Mouse (Mus musculus) spleen, postnatal 4 days (tissue): ENCODE results near the gene Palm.
A peak's percentile ranks its signal among the peaks of the same experiment; 100 is the strongest.
"Not testable (repeated sequence)": the region's sequence is repeated elsewhere in the genome, so short reads cannot be mapped to it uniquely, and the experiment has no call there.

Experiments
- DNase-seq, 2 experiments: peaks; one replicate each; pipeline ENCODE4 v3.0.0; 2022; ENCODE audit warnings: low spot score in 2 of 2

The Palm gene

GRCm38 (mm10) chr10:79793051-79793737 is at the start of gene Palm:
TSS of gene Palm (plus strand) at chr10:79793572.
- peak; percentile 73 to 93 for DNase-seq

- no peak for DNase-seq
These were observed 49.6 kb upstream of the Palm start for GRCm38 (mm10) chr10:79743650-79744365.

GRCm38 (mm10) chr10:79745411-79745810 is 48.0 kb upstream of the Palm start:
- DNase-seq, result no peak

DNA sequence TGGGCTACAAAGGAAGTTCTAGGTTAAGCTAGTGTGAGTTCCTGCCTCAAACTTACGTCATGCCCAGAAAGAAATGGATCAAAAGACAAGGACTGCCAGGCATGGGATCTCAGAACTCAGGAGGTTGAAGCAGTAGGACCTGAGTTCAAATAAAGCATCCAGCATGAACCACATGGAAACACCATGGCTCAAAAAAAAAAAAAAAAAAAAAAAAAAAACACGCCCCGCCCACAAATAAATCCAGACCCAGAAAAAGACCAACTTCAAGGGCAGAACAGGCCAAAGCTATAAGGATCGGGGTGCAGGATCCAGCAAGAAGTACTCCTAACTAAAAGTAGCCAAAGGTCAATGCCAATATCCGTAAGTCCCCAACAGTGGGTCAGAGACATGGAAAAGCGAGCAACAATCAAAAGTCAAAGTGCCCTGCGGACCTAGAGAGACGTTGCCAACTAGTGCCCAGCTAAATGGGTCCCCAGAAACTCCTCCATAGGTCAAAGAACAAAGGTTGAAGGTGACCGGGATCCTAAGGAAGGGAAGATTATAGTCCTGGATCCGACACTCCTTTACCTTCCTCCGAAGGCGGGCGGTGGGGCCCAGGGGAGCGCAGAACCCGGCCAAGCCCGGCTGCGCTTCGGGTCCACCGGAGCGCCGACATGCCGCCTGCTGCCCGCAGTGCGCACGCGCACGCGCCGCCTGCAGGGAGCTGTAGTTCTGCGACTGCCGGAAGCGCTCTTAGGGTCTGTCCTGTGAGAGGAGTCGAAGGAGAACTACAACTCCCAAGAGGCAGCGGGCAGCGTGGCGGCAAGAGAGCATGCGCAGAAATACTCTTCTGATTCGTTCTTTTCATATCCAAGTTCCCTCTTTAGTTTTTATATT is 47.2 kb upstream of the Palm start, which contains the start of gene Polrmt:
Gene Polrmt (minus strand): TSS at position 684 of the 876 bp plus-strand sequence.
- DNase-seq, result peak; percentile 94 to 96

- no peak for DNase-seq
These were observed 46.6 kb upstream of the Palm start for GRCm38 (mm10) chr10:79746774-79747151.

DNA sequence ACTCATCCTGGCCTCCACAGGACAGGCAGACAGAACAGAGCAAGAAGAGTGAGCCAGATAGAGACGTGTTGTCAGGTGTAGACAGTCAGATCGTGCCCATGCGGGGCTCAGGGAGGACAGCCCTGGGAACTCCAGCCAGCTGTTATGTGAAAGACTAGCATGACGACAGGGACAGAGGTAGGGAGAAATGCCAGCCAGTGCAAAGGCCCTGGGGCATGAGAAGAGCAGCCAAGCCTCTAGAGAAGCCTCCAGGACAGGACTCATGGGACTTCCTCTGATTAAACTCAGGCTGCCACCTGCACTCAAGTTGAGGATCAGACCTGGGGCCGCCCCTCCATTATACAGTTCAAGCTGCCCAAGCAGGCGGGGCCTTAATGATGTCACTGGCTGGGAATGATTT is 44.9 kb upstream of the Palm start:
- DNase-seq, result no peak

DNA sequence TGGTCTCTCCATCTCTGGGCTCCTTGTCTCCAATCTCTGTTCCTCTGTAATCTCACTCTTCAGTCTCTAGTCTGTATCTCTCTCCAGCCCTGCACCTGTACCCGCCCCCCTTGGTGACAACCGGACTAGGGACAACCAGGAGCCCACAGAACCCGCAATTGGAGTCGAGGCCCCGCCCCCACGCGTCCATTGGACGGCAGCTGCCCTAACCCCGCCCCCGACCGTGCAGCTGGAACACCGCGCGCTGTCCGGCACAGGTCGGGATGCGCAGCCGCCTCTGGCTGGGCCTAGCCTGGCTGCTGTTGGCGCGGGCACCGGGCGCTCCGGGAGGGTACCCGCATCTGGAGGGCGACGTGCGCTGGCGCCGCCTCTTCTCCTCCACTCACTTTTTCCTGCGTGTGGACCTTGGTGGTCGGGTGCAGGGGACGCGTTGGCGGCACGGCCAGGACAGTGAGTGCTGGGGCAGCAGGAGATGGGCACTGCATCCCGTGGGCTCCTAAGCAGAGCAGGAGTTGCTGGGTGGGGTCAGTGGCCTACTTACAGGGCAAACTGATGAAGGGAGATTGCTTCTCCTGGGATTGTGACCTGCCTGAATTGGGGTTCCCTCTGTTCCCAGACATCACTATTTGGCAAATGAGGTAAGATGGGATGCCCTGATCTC is 38.4 kb upstream of the Palm start, which contains the start of gene Fgf22:
Gene Fgf22 (plus strand): TSS at position 221 of the 661 bp plus-strand sequence.
- peak; percentile 65 to 80 for DNase-seq

DNA sequence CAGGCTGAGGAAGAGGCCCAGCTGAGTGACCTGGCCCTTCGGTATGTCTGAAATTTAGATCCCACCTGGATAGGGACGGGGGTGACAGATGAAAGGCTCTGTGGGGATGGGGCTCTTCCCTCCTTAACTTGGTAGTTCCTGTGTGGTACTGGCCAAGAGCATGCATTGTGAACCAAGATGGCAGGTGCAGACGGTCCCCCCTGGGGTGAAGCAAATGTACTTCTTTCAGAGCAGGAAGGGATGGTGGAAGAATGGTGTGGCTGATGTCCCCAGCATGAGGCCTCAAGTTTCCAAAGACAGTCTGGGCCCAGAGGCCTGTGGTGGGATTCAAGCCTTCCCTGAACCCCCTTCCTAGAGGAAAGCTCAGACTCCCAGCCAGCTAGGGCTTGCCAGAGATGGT is 37.5 kb upstream of the Palm start:
- DNase-seq, result no peak

DNA sequence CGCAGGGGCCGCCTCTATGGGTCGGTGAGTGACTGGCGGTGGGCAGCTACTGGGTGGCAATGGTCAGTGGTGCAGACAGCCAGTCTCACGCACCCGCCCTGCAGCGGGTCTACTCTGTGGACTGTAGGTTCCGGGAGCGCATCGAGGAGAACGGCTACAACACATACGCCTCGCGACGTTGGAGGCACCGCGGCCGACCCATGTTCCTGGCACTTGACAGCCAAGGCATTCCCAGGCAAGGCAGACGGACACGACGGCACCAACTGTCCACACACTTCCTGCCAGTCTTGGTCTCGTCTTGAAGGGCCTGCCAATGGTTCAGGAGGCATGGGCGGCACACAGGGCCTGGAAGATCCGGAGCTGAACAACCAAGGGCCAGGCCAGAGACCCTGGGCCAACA is 36.7 kb upstream of the Palm start:
- DNase-seq, result no peak

DNA sequence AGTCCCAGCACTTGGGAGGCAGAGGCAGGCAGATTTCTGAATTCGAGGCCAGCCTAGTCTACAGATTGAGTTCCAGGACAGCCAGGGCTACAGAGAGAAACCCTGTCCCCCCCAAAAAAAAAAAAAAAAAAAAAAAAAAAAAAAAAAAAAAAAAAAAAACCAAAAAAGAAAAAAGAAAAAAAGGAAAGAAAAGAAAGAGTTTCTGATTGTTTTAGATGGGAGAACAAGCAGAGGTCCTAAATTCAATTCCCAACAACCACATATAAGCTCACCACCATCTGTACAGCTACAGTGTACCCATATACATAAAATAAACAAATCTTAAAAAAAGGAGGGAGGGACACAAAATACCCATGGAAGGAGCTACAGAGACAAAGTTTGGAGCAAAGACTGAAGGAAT is 33.7 kb upstream of the Palm start:
- not testable (repeated sequence) for DNase-seq

DNA sequence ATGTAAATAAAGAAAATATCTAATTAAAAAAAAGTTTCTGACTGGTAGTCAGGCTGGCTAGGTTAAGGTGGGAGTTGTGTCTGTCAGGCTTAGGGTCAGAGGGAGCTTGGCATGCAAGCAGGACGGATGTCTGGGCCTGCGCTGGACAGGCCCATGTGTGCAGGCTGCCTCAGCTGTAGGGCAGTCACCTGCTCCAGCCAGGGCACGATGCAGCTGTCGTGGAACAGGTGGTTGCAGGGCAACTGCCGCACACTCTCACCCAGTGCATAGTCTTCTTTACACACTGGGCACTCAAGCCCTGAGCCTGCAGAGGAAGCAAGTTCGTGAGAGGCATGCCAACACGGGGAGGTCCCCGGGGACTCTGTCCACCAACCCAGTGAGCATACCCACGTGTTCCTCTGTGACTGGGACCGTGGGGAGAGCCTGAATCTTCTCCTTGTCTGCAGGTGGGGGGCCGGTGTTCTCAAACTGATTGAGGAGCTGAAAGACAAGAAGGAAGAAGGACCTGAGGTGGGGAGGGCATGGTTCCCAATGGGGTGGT is 32.7 kb upstream of the Palm start:
- no peak for DNase-seq

- DNase-seq, result no peak
These were observed 30.5 kb upstream of the Palm start for GRCm38 (mm10) chr10:79762875-79763274.

DNA sequence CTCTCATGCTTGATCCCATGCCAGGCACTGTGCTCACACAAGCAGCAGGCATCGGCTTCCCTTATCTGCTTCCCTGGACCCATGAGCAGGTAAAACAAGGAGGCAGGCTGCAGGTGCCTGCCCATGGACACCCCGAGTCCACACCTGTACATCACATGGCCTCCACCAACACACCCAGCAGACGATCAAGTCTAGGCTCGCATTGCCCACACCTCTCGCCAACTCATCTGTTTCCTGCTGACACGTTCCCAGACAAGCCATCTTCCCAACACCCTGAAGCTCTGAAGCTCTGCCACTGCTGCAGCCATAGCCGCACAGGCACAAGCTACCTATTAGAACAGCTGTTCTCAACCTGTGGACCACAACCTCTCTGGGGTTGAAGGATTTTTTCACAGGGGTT is 29.1 kb upstream of the Palm start:
- DNase-seq, result no peak

GRCm38 (mm10) chr10:79765228-79765745 is 28.1 kb upstream of the Palm start:
- DNase-seq, result no peak

DNA sequence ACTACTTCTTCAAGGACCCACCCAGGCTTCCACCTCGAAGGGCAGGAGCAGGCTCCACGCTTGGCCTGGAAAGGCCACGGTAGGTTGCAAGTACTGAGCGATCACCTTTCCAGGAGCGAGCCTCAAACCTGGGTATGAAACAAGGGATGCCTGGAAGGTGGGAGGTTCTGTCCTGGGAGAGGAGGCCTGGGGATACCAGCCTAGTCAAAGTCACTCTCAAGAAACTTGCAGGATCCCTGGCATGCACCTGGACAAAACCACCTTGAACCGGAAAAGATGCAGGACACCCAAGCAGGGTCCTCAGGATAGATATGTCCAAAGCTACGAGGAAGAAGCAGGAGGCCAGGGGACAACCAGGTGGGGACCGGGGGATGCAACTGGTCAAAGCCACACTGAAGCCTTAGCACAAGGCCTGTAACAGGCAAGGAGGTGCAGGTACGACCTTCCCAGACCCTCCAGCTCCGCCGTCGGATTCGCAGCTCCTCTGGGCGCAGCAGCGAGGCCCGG is 27.3 kb upstream of the Palm start:
- no peak for DNase-seq

- DNase-seq, result peak; percentile 100
These were observed 26.7 kb upstream of the Palm start, which contains the start of gene Rnf126 for GRCm38 (mm10) chr10:79766508-79767325. TSS of gene Rnf126 (minus strand) at chr10:79766952.

- peak; percentile 78 to 86 for DNase-seq
These were observed 25.8 kb upstream of the Palm start for GRCm38 (mm10) chr10:79767372-79768244.

GRCm38 (mm10) chr10:79768400-79768799 is 25.0 kb upstream of the Palm start:
- peak; percentile 73 to 89 for DNase-seq

DNA sequence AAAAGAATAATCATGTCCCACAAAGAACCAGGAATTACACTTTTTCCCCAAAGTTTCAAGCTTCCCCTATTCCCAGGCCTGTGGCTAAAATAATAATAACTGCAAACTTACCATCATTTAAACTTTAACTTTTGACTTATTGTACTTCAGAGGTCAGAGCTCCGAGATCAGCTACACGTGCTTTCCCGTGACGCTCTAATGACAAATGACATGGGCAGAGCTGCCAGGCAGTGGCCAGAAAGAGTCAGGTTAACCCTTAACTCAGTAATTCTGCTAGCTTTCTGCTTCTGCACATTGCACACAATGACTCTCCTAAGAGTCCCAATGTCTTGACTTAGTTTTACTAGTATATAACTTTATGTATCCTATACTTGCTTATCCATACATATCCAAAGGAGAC is 24.0 kb upstream of the Palm start:
- no peak for DNase-seq
